Mouse (Mus musculus): ENCODE data around the gene Mmp2. TPM values are rescaled to one million over a fixed set of nuclear protein-coding genes. Genes with fewer than 3 reads are reported as not detected.

The Mmp2 gene
- total RNA-seq, 4 experiments from 2014 or later = 2.0 to 4.5 (median 2.4) TPM

GRCm38 (mm10) chr8:92895053-92895452 is 68.0 kb downstream of the Mmp2 start:
- no peak for DNase-seq (ENCODE audit: low spot score in 2 of 2)

- no peak for DNase-seq (ENCODE audit: low spot score in 2 of 2)
Observed at GRCm38 (mm10) chr8:92896056-92896455, 69.0 kb downstream of the Mmp2 start.

- DNase-seq (ENCODE audit: low spot score in 2 of 2) = no peak
Observed at GRCm38 (mm10) chr8:92896611-92897010, 69.5 kb downstream of the Mmp2 start.

GRCm38 (mm10) chr8:92897794-92898193 is 70.7 kb downstream of the Mmp2 start:
- no peak for DNase-seq (ENCODE audit: low spot score in 2 of 2)

- DNase-seq (ENCODE audit: low spot score in 2 of 2) = no peak
Observed at GRCm38 (mm10) chr8:92899590-92899989, 72.5 kb downstream of the Mmp2 start.

DNA sequence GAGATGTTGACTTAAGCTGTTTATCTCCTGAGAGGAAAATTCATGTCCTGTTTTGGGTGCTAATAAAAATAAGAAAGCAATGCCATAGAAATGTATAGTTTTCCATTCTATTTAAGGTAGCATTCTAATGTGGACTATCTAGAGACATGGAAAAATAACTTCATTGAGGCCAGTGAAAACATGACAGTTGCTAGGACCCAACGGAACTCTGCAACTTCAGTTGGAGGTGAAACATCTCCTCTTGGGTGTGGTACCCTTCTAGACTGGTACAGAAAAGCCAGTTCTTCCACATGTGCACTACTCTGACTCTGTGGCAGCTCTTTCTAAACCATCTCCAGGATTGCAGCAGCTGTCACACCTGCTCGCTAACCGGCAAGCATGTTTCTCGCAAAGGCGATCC is 74.0 kb downstream of the Mmp2 start, which contains the start of gene Capns2:
TSS of gene Capns2 (plus strand) at position 301 of the 400 bp plus-strand sequence.
- no peak for DNase-seq (ENCODE audit: low spot score in 2 of 2)

- no peak for DNase-seq (ENCODE audit: low spot score in 2 of 2)
Observed at GRCm38 (mm10) chr8:92902981-92903380, 75.9 kb downstream of the Mmp2 start.

Other genes starting within 250 kb of the Mmp2 start
- gene Irx6, start 153.0 kb upstream of the Mmp2 start, total RNA-seq (2022) = under 1 TPM; 0.20 to 0.43 (median 0.26) TPM
- gene Lpcat2, start 28.0 kb downstream of the Mmp2 start, total RNA-seq (2022) = 10 to 100 TPM in 3 of 4 experiments, 1 to 10 TPM in 1; 8.8 to 18.9 (median 13.6) TPM
- 1 to 10 TPM; 1.1 to 1.8 (median 1.4) TPM for gene Capns2, start 74.1 kb downstream of the Mmp2 start, total RNA-seq (2022)
- under 1 TPM; 0.10 to 0.27 (median 0.16) TPM for gene Slc6a2, start 132.8 kb downstream of the Mmp2 start, total RNA-seq (2022)
- not detected for gene Ces1a, start 220.9 kb downstream of the Mmp2 start, total RNA-seq (2022)